Mouse (Mus musculus) heart, adult 10 weeks (tissue): ENCODE measurements around the gene Setd1a. TPM values are rescaled to one million over a fixed set of nuclear protein-coding genes. Genes with fewer than 3 reads are reported as not detected.

Experiments used
- polyA plus RNA-seq: library from polyadenylated mRNA; stranded (reverse); fragments of 350-450 nt; fragmentation: Illumina TruSeq; extraction: RNeasy Lipid Tissue Mini Kit (QIAGEN cat#74804); gene quantifications from one replicate; pipeline ENCODE4 v1.2.3, GENCODE M21; 2014; ENCODE audit warnings: low read depth, low replicate concordance

Gene Setd1a
- polyA plus RNA-seq = 13.0 TPM

DNA sequence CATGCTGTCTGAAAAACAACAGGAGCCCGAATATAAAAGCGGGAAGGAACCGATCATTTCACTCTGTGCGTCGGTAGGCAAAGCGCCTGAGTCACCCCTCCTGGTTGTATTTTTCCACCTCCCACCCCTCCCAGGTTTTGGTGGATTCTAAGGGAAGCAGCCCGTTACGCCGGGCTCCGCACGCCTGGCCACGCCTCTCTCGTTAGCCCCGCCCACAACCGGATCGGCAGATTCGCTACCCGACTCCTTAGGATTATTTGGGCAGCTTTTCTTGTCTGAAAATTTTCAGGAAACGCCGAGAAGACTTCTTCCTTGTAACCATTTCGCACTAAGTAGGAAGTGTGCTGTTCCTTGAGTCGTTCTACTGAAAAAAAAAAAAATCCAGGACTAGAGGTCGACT, at the start of gene Setd1a:
Gene Setd1a, plus strand, starts transcription at position 245 of the 400 bp plus-strand sequence.

DNA sequence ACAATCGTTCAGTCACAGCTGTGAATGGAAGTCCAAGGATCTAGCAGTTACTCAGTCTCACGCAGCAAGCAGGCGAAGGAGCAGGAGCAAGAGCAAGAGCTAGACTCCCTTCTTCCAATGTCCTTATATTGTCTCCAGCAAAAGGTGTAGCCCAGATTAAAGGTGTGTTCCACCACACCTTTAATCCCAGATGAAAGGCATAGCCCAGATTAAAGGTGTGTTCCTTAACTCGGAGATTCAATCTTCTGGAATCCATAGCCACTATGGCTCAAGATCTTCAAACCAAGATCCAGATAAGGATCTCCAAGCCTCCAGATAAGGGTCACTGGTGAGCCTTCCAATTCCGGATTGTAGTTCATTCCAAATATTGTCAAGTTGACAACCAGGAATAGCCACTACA, 44.4 kb upstream of the Setd1a start, which contains the start of gene Ctf2:
Gene Ctf2, minus strand, starts transcription at position 101 of the 400 bp plus-strand sequence.

DNA sequence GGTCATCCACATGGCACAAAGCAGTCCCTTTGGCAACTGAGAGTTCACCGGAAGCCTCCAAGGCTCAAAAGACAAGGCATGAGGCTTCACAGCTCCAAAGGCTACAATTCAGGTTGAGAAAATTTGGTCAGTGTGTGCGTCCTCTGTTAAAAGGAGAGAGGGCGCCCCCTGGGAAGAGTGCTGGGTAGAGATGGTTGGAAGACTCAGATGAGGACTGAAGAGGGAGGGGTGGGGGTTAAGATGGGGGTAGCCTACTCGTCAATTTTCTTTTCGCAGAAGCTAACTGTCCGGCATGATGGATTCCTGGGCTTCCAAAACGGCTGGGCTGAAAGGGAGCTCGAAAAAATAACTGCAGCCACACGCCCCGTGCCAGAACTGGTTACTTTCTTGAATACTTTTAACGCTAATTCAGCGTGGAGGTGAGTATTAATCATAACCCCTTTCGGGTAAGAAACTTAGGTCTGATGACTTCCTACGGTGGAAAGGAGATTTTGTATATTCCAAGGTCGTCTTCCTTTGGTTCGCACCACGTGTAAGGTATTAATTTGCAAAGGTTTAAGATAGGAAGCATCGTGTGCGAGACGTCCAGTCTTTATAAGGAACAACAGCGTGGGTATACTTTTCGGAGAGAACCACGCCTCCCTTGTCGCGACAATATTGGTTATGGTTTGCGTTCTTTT, 32.0 kb upstream of the Setd1a start, which contains the start of gene Fbxl19:
Gene Fbxl19, plus strand, starts transcription at position 178 of the 680 bp plus-strand sequence.

DNA sequence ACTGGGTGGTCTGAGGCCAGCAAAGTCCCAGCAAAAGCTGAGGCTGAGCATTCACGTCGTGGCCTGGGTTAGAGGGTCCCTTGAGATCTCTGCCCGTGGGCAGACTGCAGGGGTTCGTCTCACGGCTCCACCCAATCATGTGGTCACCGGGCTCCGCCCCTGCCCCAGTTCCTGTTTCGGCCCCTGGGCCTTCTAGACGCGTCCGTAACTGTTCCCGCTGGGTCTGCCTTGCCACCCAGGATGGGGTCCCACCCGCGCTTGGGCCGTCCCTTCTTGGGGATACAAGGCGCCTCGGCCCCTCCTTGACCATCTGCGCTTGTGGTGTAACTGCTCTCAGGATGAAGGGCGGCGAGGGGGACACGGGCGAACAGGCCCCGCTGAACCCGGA, 6.8 kb upstream of the Setd1a start, which contains the start of gene Orai3:
Gene Orai3, plus strand, starts transcription at position 165 of the 388 bp plus-strand sequence.

DNA sequence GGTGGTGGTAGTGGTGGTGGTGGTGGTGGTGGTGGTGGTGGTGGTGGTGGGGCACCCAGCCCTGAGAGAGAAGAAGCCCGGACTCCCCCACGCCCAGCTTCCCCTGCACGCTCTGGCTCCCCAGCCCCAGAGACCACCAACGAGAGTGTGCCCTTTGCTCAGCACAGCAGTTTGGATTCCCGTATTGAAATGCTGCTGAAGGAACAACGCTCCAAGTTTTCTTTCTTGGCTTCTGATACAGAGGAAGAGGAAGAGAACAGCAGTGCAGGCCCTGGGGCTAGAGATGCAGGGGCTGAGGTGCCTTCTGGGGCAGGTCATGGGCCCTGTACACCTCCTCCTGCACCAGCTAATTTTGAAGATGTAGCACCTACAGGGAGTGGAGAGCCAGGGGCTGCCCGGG, 8.8 kb downstream of the Setd1a start, which contains the start of gene Gm49388:
Gene Gm49388, plus strand, starts transcription at position 301 of the 400 bp plus-strand sequence.

DNA sequence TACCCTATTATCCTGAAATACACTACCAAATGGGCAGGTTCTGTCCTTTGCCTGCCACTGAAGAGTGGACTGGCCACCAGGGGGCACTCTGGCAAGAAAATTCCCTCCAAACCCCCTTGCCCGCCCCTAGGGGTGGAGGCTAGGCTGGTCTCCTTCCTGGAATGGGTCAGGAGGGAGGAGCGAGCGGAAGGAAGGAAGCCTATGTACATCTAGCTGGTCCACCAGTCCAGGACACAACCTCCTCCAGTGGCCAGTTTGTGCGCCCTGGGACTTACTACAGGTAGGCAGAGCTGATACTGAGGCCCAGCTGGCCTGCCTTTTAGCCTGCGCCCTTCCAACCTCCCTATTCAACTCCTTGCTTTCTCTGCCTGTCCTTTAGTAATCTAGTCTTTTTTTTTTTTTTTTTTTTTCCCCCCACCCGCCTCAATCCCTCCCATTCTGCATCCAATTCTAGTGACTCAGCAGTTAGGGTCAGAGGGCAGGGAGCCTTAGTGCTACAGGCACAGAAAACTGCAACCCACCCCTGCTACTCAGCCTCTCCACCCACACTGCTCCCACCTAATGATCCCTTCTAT, 24.1 kb downstream of the Setd1a start, which contains the start of gene Hsd3b7:
Gene Hsd3b7, plus strand, starts transcription at position 170 of the 575 bp plus-strand sequence.

DNA sequence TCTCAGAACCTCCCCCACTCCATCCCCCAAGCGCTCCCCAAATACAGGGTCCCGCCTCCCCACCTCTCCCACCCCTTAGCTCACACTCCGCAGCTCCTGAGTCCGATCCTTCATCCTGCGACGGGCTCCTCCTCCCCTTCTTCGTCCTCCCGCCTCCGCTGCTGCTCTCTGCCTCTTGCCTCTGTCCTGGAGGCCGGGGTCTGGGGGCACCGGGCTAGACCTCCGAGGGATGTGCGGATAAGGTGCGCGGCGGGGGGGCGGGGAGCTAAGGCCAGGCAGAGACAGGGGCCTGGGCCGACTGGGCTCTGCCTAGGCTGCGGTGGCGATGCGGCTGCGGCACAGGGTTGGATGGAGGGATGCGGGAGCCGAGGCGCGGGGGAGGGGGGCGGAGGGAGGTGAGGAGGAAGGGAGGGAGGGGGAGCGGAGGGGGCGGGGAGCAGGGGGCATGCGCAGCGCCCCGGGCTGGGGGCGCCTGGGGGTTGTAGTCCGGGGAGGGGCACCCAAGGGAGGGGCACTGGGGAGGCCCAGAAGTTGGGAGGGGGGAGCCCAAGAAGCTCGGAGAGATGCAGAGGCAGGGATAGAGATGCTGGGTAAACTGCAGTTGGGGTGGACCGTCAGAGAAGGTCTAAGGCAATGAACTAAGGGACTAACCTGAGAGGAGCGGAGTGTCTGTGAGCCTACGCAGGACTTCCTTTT, 47.9 kb downstream of the Setd1a start, which contains the start of the genes Stx4a and Stx1b:
Gene Stx4a, plus strand, starts transcription at position 119 of the 696 bp plus-strand sequence.
Gene Stx1b, minus strand, starts transcription at position 374 of the 696 bp plus-strand sequence.

Other genes starting within 250 kb of the Setd1a start
- gene Tmem265, start 215.3 kb upstream of the Setd1a start, polyA plus RNA-seq = not detected
- 24.2 TPM for gene Phkg2, start 203.3 kb upstream of the Setd1a start, polyA plus RNA-seq
- 10.8 TPM for gene Ccdc189, start 188.1 kb upstream of the Setd1a start, polyA plus RNA-seq
- 30.3 TPM for gene Rnf40, start 187.9 kb upstream of the Setd1a start, polyA plus RNA-seq
- gene Zfp629, start 160.9 kb upstream of the Setd1a start, polyA plus RNA-seq = 19.1 TPM
- 20.2 TPM for gene Bcl7c, start 67.7 kb upstream of the Setd1a start, polyA plus RNA-seq
- 10.0 TPM for gene Ctf1, start 63.9 kb upstream of the Setd1a start, polyA plus RNA-seq
- gene Ctf2, start 44.5 kb upstream of the Setd1a start, polyA plus RNA-seq = not detected
- 3.5 TPM for gene Fbxl19, start 32.1 kb upstream of the Setd1a start, polyA plus RNA-seq
- 27.5 TPM for gene Orai3, start 6.9 kb upstream of the Setd1a start, polyA plus RNA-seq
- not detected for gene Gm49388, start 8.9 kb downstream of the Setd1a start, polyA plus RNA-seq
- 31.7 TPM for gene Hsd3b7, start 23.9 kb downstream of the Setd1a start, polyA plus RNA-seq
- 107 TPM for gene Stx4a, start 47.6 kb downstream of the Setd1a start, polyA plus RNA-seq
- gene Stx1b, start 47.9 kb downstream of the Setd1a start, polyA plus RNA-seq = 1.1 TPM
- 12.2 TPM for gene Zfp646, start 99.6 kb downstream of the Setd1a start, polyA plus RNA-seq
- 3.6 TPM for gene Zfp668, start 100.2 kb downstream of the Setd1a start, polyA plus RNA-seq
- gene Prss53, start 114.3 kb downstream of the Setd1a start, polyA plus RNA-seq = 2.9 TPM
- gene Gm21974, start 118.8 kb downstream of the Setd1a start, polyA plus RNA-seq = not detected
- 36.8 TPM for gene Vkorc1, start 118.9 kb downstream of the Setd1a start, polyA plus RNA-seq
- gene Bckdk, start 127.4 kb downstream of the Setd1a start, polyA plus RNA-seq = 90.4 TPM
- gene Kat8, start 135.8 kb downstream of the Setd1a start, polyA plus RNA-seq = 23.7 TPM
- not detected for gene Prss8, start 153.4 kb downstream of the Setd1a start, polyA plus RNA-seq
- gene Prss36, start 170.1 kb downstream of the Setd1a start, polyA plus RNA-seq = 16.2 TPM
- gene Fus, start 190.8 kb downstream of the Setd1a start, polyA plus RNA-seq = 387 TPM
- gene Pycard, start 217.2 kb downstream of the Setd1a start, polyA plus RNA-seq = 15.1 TPM
- 255 TPM for gene Trim72, start 227.3 kb downstream of the Setd1a start, polyA plus RNA-seq